Mouse (Mus musculus) megakaryocyte-erythroid progenitor cell, adult 5-6 weeks (primary cell): ENCODE measurements around the gene Rreb1. TPM values are rescaled to one million over a fixed set of nuclear protein-coding genes. Genes with fewer than 3 reads are reported as not detected.

Experiments
- ATAC-seq: replicated peaks from 2 replicates; pipeline ENCODE4 v1.8.0; 2016; ENCODE audit warnings: mild to moderate bottlenecking, inconsistent platforms; ENCODE audit not compliant: severe bottlenecking, poor library complexity, low FRiP score, low TSS enrichment
- total RNA-seq, 2 experiments: library from RNA; stranded (forward) in 1 of 2; stranded (reverse) in 1 of 2; fragments of 200-1000, 215-1000 nt in 1 of 2; fragments of >200 nt in 1 of 2; fragmentation: Nextera tagmentation in 1 of 2; gene quantifications; 2 replicates each; pipeline ENCODE4 v1.2.3; 2014 to 2017

Gene Rreb1
- total RNA-seq, 2 experiments from 2014 or later, result 43.6 to 94.3 TPM

- ATAC-seq, result no peak
These were observed 116.6 kb downstream of the Rreb1 start for GRCm38 (mm10) chr13:37894756-37895155.

DNA sequence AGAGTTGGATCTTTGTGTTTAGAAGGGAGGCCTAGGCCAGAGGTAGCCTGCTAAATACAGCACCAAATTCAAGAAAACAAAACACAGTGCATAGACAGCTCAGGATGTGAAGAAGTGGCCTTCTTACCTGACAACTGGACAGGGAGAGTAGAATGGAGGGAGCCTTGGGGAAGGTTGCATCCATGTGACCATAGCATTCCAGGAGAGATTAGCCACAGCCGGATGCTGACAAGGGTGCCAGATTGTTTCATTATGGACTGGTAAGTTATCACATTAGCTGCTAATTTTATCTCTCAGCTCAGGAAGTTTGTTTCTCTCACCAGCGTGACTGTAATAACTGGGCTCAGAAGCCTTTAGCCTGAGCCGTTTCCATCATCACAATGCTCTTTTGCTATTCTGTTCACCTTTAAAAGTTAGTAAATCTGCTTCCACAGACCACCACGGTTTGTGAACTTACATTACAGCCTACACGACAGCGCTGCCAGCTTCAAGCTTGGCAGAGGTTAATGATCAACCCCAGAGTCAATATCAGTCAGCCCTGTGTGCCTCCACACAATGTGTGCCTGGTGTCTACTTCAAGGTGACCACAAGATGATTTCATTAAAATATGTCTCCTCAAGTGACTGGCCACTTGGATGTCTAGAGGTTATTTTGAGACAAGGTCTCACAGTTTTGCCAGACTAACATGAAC, 117.5 kb downstream of the Rreb1 start:
- ATAC-seq, result no peak

GRCm38 (mm10) chr13:37896423-37896822, 118.2 kb downstream of the Rreb1 start:
- ATAC-seq, result no peak

DNA sequence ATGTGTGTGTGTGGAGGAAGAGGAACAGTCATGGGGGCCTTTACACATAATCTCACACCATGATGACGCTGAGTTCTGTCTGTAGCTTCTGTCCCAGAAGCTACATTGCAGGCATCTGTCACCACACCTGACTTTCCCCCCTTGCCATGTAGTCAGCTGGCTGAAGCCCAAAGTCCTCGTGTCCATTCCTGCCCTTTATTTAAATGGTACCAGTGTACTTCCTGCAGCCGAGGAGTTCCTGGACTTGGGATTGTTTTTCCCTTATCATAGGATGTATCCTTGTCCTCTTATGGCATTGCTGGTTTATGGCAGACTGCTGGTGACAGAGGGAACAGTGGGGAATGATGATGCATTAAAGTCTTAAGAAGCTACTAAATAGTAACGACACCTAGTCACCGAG, 120.6 kb downstream of the Rreb1 start:
- ATAC-seq, result no peak

DNA sequence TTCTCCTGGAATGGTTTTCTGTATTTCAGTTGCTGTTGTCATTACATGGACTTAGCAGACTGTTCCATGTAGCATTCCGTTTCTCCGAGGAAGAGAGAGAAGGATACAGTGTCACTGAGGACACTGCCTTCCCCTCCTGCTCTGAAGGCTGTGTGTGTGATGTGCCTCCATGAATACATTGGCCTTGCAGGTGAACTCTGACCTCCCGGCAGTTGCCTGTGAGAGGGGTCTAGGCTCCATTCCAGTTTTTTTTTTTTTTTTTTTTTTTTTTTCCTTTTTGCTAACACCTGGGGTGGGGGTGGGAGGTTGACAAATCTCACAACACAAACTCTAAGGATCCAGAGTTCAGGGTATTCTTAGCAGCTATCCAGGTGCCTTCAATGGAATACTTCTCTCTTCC, 124.8 kb downstream of the Rreb1 start:
- ATAC-seq, result no peak

- no peak for ATAC-seq
These were observed 125.3 kb downstream of the Rreb1 start for GRCm38 (mm10) chr13:37903476-37903875.

DNA sequence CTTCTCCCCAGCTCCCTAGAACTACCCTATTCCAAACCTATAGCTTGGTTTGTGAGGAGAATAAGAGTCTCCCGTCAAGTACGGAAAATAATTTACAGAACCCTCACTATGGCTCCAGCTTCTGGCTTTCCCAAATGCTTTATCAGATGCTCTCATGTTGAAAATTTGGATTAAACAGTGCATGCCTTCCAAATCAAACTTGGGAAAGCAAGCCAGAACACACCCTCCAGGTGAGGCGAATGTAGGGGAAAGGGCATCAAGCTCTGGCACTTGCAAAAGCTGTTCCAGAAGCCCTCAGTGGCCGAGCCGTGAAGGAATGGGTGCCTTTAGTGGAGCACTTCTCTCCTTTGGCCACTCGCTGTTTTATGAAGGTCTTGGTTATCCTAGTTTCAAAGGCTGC, 126.2 kb downstream of the Rreb1 start:
- ATAC-seq, result no peak

GRCm38 (mm10) chr13:37908061-37908460, 129.9 kb downstream of the Rreb1 start:
- ATAC-seq, result no peak

DNA sequence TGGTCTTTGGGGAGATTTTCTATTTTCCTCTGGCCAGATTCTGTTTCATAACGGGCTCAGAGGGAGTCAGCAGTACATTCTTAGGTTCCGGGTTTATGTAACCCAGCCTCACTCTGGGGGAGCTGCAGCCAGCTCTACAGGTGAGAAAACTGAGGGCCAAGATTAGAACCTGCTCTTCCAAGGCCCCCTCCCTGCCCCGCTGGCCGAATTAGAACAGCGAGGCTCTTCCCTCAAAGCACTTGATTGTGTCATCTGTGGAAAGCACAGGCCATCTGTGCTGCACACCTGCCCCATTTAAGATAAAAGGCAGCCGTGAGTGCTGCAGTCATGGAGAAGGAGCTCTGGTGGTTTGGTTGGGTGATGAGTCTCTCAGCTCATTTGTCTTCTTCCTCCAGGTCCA, 130.3 kb downstream of the Rreb1 start:
- ATAC-seq, result no peak; the same call in 1 of the 2 replicates

DNA sequence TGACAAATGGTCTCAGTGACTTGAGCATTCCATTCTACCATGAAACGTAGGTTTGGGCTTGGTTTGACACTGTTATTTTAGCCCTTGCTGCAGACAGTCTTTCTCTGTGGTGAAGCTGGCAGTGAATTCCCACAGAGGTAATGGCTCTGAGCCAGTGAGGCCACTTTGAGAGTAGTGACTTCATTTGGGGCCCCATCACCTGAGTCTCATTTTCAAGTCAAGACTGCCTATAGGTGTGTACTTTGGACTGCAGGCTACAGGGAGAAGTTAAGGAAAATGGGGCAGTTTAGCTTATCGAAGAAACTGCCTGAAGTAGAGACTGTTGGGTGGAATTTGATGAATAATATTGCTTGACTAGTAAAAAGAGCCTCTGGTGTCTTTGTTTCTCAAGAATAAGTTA, 131.0 kb downstream of the Rreb1 start:
- no peak for ATAC-seq

DNA sequence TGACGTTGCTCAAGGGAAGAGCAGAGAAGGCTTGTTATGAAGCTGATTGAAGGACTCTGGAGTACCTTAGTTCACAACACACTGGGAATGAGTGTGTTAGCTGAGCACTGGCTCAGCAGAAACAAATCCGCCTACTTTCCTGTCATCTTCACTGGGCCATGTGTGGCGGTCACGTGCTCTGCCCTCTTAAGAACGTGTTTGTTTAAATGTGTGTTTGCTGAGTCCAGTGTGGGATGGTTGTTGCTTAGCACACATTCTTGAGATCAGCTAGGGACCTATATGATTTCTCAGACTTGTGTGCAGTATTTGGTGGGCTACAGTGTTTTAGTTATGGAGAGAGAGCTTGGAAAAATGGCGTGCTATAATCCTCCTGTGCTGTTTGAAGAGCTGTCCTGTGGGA, 133.8 kb downstream of the Rreb1 start:
- no peak for ATAC-seq

DNA sequence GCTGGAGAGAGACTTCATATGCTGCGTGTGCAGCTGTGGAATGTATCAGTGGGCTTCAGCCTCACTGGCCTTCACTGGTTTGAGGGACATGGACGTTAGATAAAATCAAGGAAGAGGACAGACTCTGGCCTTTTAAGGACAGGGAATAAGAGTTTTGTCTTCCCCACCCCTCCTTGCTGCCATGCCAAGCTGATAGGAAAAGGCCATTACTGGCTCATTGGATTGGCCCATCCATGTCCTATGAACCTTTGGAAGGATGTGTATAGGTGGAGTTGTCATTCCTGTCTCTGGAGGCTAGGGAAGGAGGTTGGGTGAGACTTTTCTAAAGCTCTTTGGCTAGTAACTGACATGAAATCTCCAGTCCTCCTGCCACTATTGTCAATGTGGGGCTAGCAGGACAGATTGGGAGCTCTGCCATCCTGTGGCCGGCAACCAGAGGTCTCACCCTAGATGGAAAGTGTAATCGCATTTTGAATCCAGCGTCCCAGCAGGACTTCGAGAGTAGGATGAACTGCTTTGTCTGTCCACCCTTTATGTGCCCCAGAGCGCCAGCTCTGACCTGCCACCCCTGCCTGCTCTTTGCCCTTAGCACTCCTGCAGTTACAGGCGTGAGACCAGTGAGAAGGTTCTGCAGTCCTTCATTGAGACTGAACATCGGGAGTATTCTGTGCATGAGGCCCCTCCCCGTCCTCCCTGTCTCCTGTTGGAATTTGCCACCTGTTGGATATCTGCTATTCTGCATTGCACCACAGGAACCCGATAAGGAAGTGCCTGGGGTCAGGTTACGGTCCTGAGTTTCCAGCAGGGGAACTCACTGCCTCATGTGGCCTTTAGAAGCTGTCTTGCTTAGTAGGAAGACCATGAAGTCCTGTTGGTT, 134.6 kb downstream of the Rreb1 start:
- no peak for ATAC-seq

GRCm38 (mm10) chr13:37913963-37914362, 135.8 kb downstream of the Rreb1 start:
- no peak for ATAC-seq

DNA sequence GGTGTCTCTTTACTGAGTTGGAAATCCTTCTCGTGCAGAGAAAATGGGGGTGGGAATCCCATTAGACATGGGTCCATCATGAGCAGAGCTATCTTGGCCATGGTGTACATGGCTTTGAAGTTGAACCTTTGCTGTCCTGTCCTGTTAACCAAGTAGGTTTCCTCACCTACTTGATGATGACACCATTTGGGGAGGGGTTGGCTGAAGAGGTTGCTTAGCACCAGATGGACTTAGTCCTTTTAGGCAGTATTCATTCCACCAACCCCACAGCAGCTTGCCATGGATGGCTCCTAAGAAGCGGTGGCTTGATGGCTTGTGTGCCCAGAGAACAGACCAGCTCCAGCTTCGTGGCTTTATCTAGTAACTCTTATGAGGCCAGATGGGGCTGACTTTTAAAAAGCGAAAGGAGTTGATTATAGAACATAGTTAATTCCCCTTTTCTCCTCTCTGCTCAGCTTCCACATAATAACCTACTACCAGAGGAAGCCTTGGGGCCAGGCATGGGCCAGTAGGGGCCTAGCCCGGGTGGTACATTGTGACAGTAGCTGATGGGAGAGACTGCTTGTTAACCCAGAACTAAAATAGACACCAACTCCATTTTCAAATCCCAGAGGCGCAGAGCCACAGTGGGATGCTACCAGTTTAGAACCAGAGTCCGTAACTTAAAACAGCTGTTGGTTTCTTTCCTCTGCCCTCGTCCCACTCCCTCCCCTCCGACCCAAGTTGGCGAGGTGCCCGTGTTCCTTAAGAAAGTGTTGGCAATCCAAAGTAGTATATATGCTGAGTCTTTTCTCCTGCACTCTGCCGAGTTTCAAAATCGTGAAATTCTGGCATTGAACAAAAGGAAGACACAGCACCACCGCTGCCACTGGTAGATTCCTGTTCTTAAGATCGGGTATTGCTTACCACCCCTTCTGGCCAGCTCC, 140.4 kb downstream of the Rreb1 start:
- no peak for ATAC-seq

DNA sequence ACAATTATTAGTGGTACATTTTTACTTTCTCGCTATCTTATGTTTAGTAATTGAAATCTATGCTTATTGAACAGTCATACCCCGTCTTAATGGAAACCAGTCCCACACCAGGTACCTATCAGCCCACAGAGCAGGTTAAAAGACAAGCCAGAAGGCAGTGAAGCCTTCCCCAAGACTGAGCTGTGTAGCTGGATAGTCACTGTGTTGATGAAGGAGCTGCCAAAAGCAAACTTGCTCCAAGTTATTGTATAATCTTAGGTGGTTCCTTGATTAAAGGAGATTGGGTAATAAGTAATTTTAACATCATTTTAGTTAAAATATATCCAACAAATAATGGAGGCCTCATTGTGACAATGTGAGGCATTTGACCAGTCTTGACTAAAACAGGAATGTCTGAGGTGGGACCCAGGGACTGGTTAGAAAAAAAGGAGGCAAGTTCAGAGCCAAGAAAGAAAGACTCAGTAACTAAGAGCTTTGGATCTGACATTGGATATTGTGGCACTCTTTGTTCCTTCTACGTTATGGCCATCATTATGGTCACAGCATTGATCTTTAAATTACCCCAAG, 141.6 kb downstream of the Rreb1 start:
- ATAC-seq, result no peak

- no peak for ATAC-seq
These were observed 142.5 kb downstream of the Rreb1 start for GRCm38 (mm10) chr13:37920727-37921126.

DNA sequence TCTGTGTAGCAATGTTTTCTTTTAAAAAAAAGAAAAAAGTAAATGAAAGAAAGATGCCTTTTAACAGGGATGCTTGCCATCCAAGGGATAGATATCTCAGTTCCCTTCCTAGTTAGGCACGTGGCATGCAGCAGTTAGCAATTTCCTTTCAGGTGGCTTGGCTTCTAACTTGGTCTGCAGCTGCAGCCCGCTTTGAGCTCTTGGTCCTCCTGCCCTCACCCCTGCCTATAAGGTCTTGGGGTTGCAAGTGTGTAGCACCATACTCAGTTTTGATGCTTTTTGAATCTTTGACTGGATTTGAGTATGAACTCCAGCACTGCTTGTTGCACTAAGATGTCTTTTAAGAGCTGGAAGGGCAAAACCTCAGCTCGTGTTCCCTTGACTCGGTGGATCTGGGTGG, 144.9 kb downstream of the Rreb1 start:
- no peak for ATAC-seq

DNA sequence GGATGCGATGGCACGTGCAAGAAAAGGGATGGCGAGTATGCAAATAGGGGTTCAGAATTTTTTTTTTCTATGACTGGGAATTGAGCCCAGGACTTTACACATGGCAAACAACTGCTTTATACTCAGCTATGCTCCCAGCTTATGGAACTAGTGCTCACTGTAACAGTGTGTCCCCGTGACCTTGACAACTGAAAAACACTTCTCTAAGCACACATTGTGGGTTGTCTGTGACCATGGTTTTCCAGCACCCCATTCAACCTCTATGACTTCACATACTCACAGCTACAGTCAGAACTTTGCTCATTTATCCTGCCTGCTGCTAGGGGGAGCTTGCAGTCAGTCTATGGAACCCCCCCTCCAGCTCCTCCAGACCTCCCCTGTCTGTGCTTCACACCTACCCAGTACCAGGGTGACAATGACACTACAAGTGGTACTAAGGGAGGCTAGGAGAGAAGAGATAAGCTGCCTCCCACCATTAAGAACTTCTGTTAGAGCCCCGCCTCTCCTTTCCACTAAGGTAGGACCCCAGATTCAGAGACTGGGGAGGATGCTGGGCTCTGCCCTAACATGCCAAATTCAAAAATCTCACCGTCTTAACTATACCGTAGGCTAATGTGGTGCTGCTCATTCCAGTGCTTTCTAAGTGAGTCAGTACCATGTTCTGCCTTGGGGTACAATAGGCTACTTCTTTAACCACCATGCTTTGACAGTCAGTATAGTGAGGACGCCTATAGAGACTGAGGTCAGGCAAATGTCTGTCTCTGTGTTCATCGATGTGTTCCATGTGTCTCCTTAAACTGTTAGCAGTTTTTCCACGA, 145.7 kb downstream of the Rreb1 start:
- ATAC-seq, result no peak

- no peak for ATAC-seq
These were observed 146.3 kb downstream of the Rreb1 start for GRCm38 (mm10) chr13:37924461-37924948.
